Mouse (Mus musculus): ENCODE results near the gene Pamr1. TPM values are rescaled to one million over a fixed set of nuclear protein-coding genes. Genes with fewer than 3 reads are reported as not detected.

Pamr1 gene
- polyA plus RNA-seq (2015; fragmentation: Illumina TruSeq; extraction: RNeasy Lipid Tissue Mini Kit (QIAGEN cat#74804); ENCODE audit: insufficient read depth, low read depth, low replicate concordance) = 7.7 TPM

DNA sequence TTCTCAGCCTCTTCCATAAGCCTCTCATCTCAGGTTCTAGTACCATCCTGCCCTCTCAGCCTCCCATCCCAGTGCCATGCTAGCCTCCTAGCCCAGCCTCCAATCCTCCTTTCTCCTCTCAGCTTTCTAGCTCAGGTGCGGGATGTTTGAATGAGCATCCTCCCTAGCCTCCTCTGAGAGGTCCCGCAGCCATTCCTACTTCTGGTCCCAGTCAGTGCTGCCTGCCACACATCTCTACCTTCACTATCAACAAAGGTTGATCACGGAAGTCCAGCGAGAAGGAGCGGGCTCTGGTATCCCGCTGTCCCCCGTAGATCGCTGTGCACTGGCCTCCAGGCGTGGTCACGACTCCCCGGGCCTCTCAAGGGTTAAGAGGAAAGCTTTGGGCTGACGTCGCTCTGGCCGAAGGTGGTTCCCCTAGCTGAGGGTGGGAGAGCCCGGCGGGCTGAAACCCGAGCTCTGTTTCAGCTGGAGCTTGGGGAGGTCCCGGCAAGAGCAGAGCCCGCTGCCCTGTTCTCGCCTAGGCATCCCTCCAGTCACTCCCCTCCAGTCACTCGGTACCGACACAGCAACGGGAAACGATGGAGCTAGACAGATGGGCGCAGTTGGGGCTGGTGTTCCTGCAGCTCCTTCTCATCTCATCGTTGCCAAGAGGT is at the start of gene Pamr1:
TSS of gene Pamr1 (plus strand) at position 402 of the 656 bp plus-strand sequence.

DNA sequence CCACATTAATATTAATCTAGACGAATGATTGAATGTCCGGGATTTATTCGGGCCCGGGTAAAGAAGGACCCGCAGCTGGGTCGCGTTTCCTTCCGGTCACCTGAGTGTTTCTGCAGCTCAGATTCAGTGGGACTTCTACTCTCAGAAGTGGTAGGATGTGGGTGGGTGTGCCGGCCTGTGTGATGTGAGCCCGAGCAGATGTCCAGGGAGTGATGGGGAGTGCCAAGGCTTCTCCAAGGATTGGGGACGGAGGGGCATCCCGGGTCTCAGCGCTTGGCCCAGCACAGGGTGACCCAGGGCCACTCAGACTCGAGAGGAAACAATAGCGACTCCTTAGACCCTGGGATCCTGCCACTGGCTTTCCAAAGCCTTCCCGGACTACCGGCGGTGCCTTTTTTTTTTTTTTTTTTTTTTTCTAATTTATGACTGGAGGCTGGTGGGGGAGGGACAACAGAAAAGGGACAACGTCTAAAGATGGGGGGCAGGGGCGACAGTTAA is 108.4 kb downstream of the Pamr1 start, which contains the start of gene Slc1a2:
TSS of gene Slc1a2 (plus strand) at position 497 of the 498 bp plus-strand sequence.

Other genes with a start within 250 kb of the Pamr1 start
- gene Trim44, start 142.2 kb upstream of the Pamr1 start, polyA plus RNA-seq (2015; fragmentation: Illumina TruSeq; extraction: RNeasy Lipid Tissue Mini Kit (QIAGEN cat#74804); ENCODE audit: insufficient read depth, low read depth, low replicate concordance) = 12.5 TPM
- 0.59 TPM for gene Fjx1, start 97.5 kb upstream of the Pamr1 start, polyA plus RNA-seq (2015; fragmentation: Illumina TruSeq; extraction: RNeasy Lipid Tissue Mini Kit (QIAGEN cat#74804); ENCODE audit: insufficient read depth, low read depth, low replicate concordance)
- gene Slc1a2, start 108.6 kb downstream of the Pamr1 start, polyA plus RNA-seq (2015; fragmentation: Illumina TruSeq; extraction: RNeasy Lipid Tissue Mini Kit (QIAGEN cat#74804); ENCODE audit: insufficient read depth, low read depth, low replicate concordance) = 0.18 TPM